Mouse (Mus musculus) frontal cortex, postnatal 14 days (tissue): ENCODE data around the gene Pfn4.
A peak's percentile ranks its signal among the peaks of the same experiment; 100 is the strongest.
"Not testable (repeated sequence)": the region's sequence is repeated elsewhere in the genome, so short reads cannot be mapped to it uniquely, and the experiment has no call there.

ENCODE experiments used
- DNase-seq, 2 experiments: peaks; one replicate each; pipeline ENCODE4 v3.0.0; 2022; ENCODE audit warnings: low spot score in 2 of 2

Gene Pfn4

GRCm38 (mm10) chr12:4768492-4769332, at the start of gene Pfn4, which contains the start of gene Fam228b:
TSS of gene Pfn4 (plus strand) at chr12:4769022.
TSS of gene Fam228b (minus strand) at chr12:4769267.
- DNase-seq, result peak; percentile 94 to 97

DNA sequence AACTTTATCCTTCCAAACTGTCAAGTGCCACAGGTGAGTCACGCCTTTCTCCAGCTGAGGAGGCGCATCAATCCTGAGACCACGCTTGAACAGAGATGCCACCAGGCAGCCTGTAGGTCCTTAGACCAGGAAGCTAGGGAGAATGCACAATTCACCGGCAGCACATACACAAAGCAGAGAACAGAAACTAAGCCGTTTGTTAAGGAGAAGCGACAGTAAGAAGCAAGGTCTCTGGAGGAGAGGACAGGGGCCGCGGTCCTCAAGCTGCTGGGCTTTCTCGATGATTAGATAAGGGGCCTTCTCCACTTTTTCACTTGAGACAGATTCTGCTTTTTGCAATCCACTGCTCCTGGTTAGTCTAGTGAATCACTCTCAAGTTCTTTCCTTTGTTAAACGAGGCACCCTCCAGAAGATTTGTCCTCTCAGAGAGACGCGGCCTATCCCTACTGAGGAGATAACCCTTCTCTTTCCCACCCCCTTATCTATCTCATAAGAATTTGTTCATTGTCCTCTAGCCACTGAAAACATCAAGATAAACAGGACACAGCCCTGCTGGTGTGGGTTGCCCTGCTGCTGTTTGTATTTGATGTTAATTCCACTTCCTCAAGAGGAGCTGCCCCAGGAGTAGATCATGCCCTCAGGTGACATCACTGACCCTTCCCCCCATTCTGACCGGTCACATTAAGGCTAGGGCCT, 49.6 kb upstream of the Pfn4 start:
- no peak for DNase-seq

GRCm38 (mm10) chr12:4719762-4720754, 48.8 kb upstream of the Pfn4 start:
- DNase-seq, result no peak

DNA sequence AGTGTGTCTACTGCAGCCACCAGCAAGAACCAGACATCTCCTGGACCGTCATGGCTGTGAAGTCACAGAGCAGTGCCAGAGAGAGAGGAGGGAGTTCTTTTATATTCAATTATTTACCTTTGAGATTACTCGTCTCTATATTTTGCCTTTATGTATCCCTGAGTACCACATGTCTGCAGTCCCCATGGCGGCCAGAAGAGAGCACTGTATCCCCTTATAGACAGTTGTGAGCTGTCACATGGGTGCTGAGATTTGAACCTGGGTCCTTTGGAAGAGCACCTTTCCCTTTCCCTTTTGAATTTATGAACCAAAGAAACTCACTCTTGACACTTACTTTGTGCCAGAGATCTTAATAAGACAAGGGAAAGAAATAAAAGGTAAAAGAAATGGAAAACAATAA, 39.7 kb upstream of the Pfn4 start:
- DNase-seq, result no peak

- DNase-seq, result no peak
Observed at GRCm38 (mm10) chr12:4731629-4732028, 37.2 kb upstream of the Pfn4 start.

DNA sequence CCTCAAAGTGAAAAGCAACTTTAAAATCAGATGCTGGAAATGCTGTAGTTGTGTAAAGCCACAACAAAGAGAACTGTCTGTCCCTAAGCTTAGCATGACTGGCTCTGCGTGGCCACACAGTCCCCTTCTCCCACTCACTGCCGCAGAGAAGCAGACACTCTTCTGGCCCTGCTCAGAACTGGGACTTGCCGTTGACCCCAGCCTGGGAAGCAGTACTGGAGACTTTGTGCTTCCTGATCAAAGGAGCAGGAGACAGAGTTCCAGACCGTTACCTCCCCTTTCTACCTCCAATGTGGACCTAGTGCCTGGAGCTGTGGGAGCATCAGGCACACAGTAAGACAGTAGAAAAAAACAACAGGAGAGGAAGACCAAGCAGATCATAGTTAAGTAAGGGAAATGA, 36.5 kb upstream of the Pfn4 start:
- no peak for DNase-seq

DNA sequence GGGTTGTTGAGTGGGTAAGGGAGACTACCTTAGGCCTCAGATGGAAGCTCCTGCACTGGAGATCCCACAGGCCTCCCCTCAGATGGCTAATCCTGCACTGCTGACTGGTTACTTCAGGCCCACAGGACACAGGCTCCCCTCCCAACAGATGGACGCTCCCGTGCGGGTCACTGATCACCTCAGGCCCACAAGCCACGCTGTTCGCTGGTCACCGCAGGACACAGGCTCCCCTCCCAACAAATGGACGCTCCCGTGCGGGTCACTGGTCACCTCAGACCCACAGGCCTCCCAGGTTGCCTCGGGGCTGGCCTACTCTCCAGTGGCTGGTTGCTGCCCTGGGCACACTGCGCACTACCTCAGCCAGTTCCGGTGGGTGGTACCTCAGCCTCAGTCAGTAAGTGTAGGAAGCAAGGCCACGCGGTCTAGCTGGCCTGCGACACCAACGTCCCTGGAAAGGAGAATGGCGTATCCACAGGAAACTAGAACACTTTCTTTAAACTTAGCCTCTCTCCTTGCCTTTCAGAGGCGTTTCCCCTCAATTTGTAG, 30.7 kb upstream of the Pfn4 start, which contains the start of gene Fam228a:
Fam228a (minus strand) TSS at position 400 of the 546 bp plus-strand sequence.
- DNase-seq, result no peak

- no peak for DNase-seq
Observed at GRCm38 (mm10) chr12:4740823-4741222, 28.0 kb upstream of the Pfn4 start.

DNA sequence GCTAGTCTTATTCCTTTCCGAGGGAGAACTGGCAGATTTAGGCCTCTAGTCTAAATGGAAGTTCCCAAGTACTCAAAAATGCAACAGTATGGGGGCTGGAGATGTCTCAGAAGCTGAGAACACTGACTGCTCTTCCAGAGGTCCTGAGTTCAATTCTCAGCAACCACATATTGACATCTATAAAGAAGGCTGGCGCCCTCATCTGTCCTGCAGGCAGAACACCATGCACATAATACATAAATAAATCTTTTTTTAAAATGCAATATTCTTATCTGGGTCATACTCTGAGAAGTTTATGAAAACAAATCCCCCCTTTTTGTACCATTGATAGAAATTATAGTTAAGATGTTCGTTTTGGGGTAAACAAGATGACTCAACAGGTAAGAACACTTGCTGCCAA, 26.6 kb upstream of the Pfn4 start:
- no peak for DNase-seq

DNA sequence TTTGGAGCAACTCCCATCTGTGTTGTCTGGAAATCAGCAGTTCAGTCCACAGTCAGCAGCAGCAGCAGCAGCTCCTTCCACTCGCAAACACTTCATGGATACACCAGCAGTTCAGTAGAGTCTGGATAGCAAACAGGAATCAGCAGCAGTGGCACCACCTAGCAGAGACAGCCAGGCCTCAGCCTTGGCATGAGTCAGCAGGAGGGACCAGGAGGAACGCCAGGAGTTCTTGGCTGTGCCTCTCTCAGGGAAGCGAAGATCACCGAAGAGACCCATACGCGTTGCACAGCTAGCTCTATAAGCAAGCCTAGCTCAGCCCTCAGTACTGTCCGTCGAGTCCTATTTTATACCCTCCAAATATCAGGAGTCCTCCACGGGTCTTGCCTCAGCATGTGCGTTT, 24.3 kb upstream of the Pfn4 start:
- no peak for DNase-seq

- DNase-seq, result not testable (repeated sequence)
Observed at GRCm38 (mm10) chr12:4754451-4754850, 14.4 kb upstream of the Pfn4 start.

GRCm38 (mm10) chr12:4757060-4757459, 11.8 kb upstream of the Pfn4 start:
- no peak for DNase-seq

- no peak for DNase-seq
Observed at GRCm38 (mm10) chr12:4769333-4769723, 506 bp downstream of the Pfn4 start.

DNA sequence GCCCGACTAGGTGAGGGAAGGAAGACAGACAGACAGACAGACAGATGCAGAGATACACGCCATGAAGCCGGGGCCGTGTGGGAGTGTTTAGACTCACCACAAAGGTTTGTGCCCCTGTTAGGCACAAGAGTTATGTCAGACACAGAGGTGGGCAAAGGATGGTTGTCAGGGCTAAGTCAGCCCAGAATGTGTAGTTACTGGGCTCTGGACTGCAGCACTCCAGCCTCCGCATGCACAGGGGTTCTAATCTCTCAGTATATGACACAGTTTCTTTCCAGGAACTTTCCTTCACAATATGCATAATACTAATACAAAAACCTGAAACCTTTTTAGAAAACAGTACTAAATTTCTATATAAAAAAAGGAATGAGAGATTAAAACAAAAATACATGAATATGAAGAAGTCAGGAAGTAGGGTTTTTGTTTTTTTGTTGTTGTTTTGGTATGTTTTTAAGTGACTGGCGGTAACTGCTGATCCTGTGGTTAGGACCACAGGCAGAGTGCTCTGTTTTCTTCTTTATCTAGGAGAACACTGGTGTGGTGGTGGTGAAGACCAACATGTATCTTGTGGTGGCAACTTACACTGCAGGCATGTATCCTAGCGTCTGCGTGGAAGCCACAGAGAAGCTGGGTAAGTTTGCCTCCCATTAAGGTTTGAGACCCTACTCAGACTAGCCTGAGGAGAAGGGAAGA, 6.2 kb downstream of the Pfn4 start:
- no peak for DNase-seq

- no peak for DNase-seq
Observed at GRCm38 (mm10) chr12:4775588-4775949, 6.7 kb downstream of the Pfn4 start.

- no peak for DNase-seq
Observed at GRCm38 (mm10) chr12:4777734-4778133, 8.9 kb downstream of the Pfn4 start.

- no peak for DNase-seq
Observed at GRCm38 (mm10) chr12:4780245-4780644, 11.4 kb downstream of the Pfn4 start.

GRCm38 (mm10) chr12:4781270-4781669, 12.4 kb downstream of the Pfn4 start:
- DNase-seq, result no peak

DNA sequence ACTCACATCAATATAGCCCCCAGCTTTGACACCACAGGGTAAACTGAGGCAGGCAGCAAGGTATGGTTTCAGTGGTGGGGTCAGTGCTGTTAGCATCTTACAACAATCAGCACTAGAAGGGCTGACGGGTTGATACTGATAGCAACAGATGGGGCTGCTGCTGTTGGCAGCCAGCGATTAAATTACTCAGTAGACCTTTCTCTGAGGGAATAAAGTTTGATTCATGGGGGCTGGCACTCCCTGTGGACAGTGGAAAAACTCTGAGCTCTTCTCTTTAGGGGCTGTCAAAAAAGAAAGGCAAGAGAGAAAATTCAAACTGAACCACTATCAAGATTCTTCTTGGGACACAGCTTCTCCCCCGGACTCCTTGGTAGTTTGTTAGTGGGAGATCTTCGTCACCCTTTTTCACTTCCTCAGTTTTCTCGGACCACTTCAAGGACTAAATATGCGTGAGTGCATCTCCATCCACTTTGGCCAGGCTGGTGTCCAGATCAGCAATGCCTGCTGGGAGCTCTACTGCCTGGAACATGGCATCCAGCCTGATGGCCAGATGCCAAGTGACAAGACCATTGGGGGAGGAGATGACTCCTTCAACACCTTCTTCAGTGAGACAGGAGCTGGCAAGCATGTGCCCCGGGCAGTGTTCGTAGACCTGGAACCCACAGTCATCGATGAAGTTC, 13.0 kb downstream of the Pfn4 start:
- DNase-seq, result not testable (repeated sequence)

DNA sequence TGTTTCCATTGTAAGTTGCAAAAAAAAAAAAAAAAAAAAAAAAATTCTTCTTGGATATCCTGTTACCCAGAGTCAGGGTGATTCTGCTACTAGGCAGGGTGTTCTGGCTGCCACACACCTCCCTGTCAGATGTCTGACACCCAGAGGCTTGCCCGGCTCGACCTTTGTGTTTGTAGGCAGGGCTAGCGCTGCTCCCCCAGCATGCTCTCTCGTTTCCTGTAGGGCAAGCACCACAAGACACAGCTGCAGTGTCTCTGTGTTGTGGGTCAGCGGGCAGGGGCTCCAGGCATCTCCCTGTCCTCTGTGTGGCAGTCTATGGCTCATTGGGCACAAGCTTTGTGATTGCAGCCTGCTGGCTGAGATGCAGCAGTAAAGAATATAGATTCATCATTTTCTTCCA, 14.8 kb downstream of the Pfn4 start:
- DNase-seq, result no peak
